Mouse (Mus musculus): ENCODE measurements around the gene Epop.

- TF ChIP-seq CTCF (IDR thresholded peaks at IDR 0.05; ENCODE audit: extremely low read depth, insufficient read length, insufficient replicate concordance, low read depth, low read length), result no peak
- no peak for TF ChIP-seq POLR2A (IDR thresholded peaks at IDR 0.05; ENCODE audit: low read depth, low read length)
Measured at GRCm38 (mm10) chr11:97650341-97650740, 20.8 kb upstream of the Epop start.
